Mouse (Mus musculus) lung, adult 2 months (tissue): ENCODE data around the gene Adig.

Source experiments
- CTCF ChIP-seq: fragments of 200-500 bp; IDR thresholded peaks from 2 replicates; pipeline ENCODE4 v1.5.1; 2011; ENCODE audit warnings: mild to moderate bottlenecking, low read length, control low read depth; ENCODE audit not compliant: insufficient read depth
- POLR2A ChIP-seq: fragments of 200-500 bp; IDR thresholded peaks from 2 replicates; pipeline ENCODE4 v1.6.1; 2011; ENCODE audit warnings: low read depth, mild to moderate bottlenecking, control low read depth, low read length, borderline replicate concordance; ENCODE audit errors: extremely low read depth

GRCm38 (mm10) chr2:158555252-158555651, 52.8 kb downstream of the Adig start:
- TF ChIP-seq CTCF (no peak), POLR2A (no peak)
